Mouse (Mus musculus): Measurements from ENCODE around the gene Erc2. TPM values are rescaled to one million over a fixed set of nuclear protein-coding genes. Genes with fewer than 3 reads are reported as not detected.

Gene Erc2
- total and polyA plus RNA-seq, 3 experiments = not detected

DNA sequence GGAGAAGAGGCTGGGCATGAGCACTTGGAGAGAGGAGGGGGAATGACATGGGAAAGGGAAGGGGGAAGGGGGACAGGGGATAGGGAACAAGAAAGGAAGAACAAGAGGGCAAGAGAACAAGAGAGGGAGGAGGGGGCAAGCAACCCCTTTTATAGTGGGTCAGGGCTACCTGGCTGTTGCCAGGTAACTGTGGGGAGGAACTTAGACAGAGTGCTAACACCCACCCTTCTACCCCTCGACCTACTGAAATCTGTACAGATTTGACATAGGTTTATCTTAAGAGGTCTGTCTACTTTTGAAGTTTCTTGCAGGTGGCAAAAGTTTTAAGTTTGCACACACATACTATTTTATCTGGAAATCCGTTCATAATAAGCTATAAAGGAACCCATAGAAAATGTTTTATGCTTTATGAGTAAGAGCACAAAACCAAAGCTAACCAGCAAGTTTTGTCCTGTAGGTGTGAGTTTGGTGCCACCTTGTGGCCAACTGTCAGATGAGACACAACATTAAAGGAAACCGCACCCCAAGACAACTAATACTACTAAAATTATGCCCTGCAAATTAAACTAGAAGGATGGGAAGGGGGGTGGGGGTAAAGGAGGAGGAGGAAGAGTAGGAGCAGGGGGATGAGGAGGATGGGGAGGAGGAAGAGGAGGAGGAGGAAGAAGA lies 119.2 kb downstream of the Erc2 start:
- Histone ChIP-seq H3K4me2 (ENCODE audit: insufficient read depth, low read depth, poor library complexity, severe bottlenecking) (no peak overlapping the region), H3K9me3 (replicated peaks; ENCODE audit: low read length) (no peaks in the 10 kb centered on the region), H3K9ac (ENCODE audit: insufficient read depth, low read depth) (no peak overlapping the region), H3K4me3 (replicated peaks in 1 of 3; ENCODE audit: low read depth in 2 of 3, low read length in 2 of 3, poor library complexity in 1 of 3) (no peak overlapping the region), H3K79me2 (replicated peaks; ENCODE audit: control insufficient read depth, extremely low read depth, insufficient read depth, poor library complexity, severe bottlenecking) (no peaks in the 10 kb centered on the region), H3K36me3 (replicated peaks in 1 of 2; ENCODE audit: control insufficient read depth in 1 of 2, insufficient read depth in 1 of 2, low read length in 1 of 2) (no peaks in the 10 kb centered on the region), H3K27me3 (replicated peaks) (no peaks in the 10 kb centered on the region), H3K4me1 (ENCODE audit: control insufficient read depth in 1 of 2, insufficient read depth in 2 of 2) (no peaks in the 10 kb centered on the region), H3K27ac (ENCODE audit: insufficient read depth, low read depth) (no peak overlapping the region)
- dilution Hi-C loops (cut with MboI; ENCODE audit: extremely low pct_ligation_motif_present, extremely low pct_unique_long_range_greater_than_20kb, low sequenced_read_pairs) (no loop called here), in situ Hi-C loops (cut with MboI; ENCODE audit: low pct_ligation_motif_present, low pct_unique_long_range_greater_than_20kb, low sequenced_read_pairs) (loop anchor here (10.0 to 25.0 kb wide), 2 partner anchors 154 to 547 kb away; no protein-coding TSS in a partner anchor)
- DNase-seq (ENCODE audit: extremely low read depth) = peak; percentile 70
- TF ChIP-seq CHD1 (IDR thresholded peaks at IDR 0.05; ENCODE audit: low read depth, low read length) (no peak), RAD21 (IDR thresholded peaks at IDR 0.05; ENCODE audit: low read depth, low read length) (peak; percentile 88), CTCF (conservative IDR thresholded peaks at IDR 0.05 in 1 of 2, IDR thresholded peaks at IDR 0.05 in 1 of 2; ENCODE audit: low read depth in 2 of 2, low read length in 2 of 2) (peak; percentile 52 to 86; a peak in 3 of 4 replicates), SMC3 (IDR thresholded peaks at IDR 0.05; ENCODE audit: low read depth, low read length) (peak; percentile 66), BHLHE40 (IDR thresholded peaks at IDR 0.05; ENCODE audit: low read depth, low read length) (no peak), NRF1 (IDR thresholded peaks at IDR 0.05; ENCODE audit: low read depth, low read length) (no peak), ZNF384 (IDR thresholded peaks at IDR 0.05; ENCODE audit: low read depth, low read length) (no peak), POLR2AphosphoS2 (IDR thresholded peaks at IDR 0.05; ENCODE audit: low read depth, low read length) (no peak), ZKSCAN1 (IDR thresholded peaks at IDR 0.05; ENCODE audit: borderline replicate concordance, low read depth, low read length) (no peak)

- Histone ChIP-seq H3K27ac (ENCODE audit: insufficient read depth, low read depth) (no peak overlapping the region), H3K9ac (ENCODE audit: insufficient read depth, low read depth) (no peak overlapping the region), H3K36me3 (replicated peaks in 1 of 2; ENCODE audit: control insufficient read depth in 1 of 2, insufficient read depth in 1 of 2, low read length in 1 of 2) (no peaks in the 10 kb centered on the region), H3K4me1 (ENCODE audit: control insufficient read depth in 1 of 2, insufficient read depth in 2 of 2) (peaks cover 5 to 13% of the 10 kb centered on the region in 2 experiments; a peak in 3 of 4 replicates), H3K27me3 (replicated peaks) (no peaks in the 10 kb centered on the region), H3K4me3 (replicated peaks in 1 of 3; ENCODE audit: low read depth in 2 of 3, low read length in 2 of 3, poor library complexity in 1 of 3) (no peak overlapping the region), H3K79me2 (replicated peaks; ENCODE audit: control insufficient read depth, extremely low read depth, insufficient read depth, poor library complexity, severe bottlenecking) (no peaks in the 10 kb centered on the region), H3K4me2 (ENCODE audit: insufficient read depth, low read depth, poor library complexity, severe bottlenecking) (no peak overlapping the region), H3K9me3 (replicated peaks; ENCODE audit: low read length) (no peaks in the 10 kb centered on the region)
- DNase-seq (ENCODE audit: extremely low read depth) = peak; percentile 45
- dilution Hi-C loops (cut with MboI; ENCODE audit: extremely low pct_ligation_motif_present, extremely low pct_unique_long_range_greater_than_20kb, low sequenced_read_pairs) = no loop called here
- in situ Hi-C loops (cut with MboI; ENCODE audit: low pct_ligation_motif_present, low pct_unique_long_range_greater_than_20kb, low sequenced_read_pairs) = no loop called here
- TF ChIP-seq ETS1 (conservative IDR thresholded peaks at IDR 0.05; ENCODE audit: low read depth, low read length) (peak; percentile 63; the same call in 1 of the 2 replicates), GABPA (IDR thresholded peaks at IDR 0.05; ENCODE audit: insufficient replicate concordance, low read depth, low read length) (no peak), JUND (conservative IDR thresholded peaks at IDR 0.05; ENCODE audit: low read depth, low read length) (no peak), EP300 (IDR thresholded peaks at IDR 0.05; ENCODE audit: low read length) (0 out of 2 replicates have a peak, but pooled peaks have one; percentile 8), SMC3 (IDR thresholded peaks at IDR 0.05; ENCODE audit: low read depth, low read length) (no peak)
Observed at GRCm38 (mm10) chr14:27754340-27754739, 132.1 kb downstream of the Erc2 start.

All from CH12.LX (cell line).